Mouse (Mus musculus): ENCODE measurements at regions not wholly inside any gene's neighbourhood (a gene's known extent, or its start where the extent isn't known, plus 50 kb on each side); places are given as distances from the start of the nearest gene placed in this dataset.

GRCm38 (mm10) chr15:67301024-67301423 is 800.3 kb upstream of the Lrrc6 start:
- no peak for DNase-seq (ENCODE audit: low spot score)

- DNase-seq (ENCODE audit: low spot score) = no peak
Observed at GRCm38 (mm10) chr15:67294797-67295196, 794.1 kb upstream of the Lrrc6 start.

DNA sequence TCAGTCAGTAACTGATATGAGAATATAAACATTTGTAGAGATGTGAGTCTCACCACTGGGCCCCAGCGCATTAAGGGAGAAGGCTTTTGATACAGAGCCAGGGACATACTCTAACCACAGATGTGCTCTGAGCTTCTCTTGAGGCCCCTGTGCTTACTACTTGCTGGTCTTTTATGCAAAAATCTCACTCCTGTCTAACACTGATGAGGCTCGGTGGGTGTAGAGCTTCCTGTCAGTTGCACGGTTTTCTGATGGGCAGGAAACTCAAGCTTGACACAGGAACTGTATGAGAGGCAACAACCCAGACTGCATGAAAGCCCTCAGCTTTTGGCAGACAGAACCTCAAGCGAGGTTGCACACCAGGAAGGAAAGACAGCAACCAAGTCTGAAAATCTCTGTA is 789.0 kb upstream of the Lrrc6 start:
- no peak for DNase-seq (ENCODE audit: low spot score)

GRCm38 (mm10) chr15:67284941-67285340 is 784.2 kb upstream of the Lrrc6 start:
- DNase-seq (ENCODE audit: low spot score) = no peak

DNA sequence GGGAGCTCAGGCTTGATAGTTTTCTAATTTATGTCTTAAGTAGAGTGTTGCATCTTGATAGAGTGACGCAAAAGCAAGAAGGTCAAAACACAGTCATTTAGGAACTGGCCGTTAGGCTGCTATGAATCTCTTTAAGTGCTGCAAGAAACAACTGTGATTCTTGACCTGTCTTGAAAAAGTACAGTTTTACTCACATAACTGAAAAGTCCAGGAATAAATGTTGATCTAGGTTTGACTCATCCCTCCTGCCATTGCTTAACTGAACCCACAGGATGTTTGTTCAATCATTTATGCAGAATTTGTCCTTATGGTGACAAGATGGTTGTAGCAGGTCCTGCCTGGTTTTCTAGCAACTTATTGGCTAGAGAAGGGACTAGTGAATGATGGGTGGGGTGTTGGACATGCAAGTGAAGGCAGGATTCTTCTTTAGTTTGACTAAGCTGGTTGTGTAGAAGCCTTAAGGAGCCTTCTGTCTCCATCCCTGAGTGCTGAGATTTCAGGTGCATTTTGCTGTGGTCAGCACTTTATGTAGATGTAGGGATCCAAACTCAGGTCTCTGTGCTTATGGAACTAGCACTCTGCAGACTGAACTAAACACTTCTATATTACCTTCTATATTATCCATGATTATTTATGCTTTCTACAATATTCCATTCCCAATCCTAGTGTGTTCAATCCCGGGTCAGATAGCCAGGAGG is 782.7 kb upstream of the Lrrc6 start:
- no peak for DNase-seq (ENCODE audit: low spot score)

- DNase-seq (ENCODE audit: low spot score) = no peak
Observed at GRCm38 (mm10) chr15:67278869-67279268, 778.2 kb upstream of the Lrrc6 start.

DNA sequence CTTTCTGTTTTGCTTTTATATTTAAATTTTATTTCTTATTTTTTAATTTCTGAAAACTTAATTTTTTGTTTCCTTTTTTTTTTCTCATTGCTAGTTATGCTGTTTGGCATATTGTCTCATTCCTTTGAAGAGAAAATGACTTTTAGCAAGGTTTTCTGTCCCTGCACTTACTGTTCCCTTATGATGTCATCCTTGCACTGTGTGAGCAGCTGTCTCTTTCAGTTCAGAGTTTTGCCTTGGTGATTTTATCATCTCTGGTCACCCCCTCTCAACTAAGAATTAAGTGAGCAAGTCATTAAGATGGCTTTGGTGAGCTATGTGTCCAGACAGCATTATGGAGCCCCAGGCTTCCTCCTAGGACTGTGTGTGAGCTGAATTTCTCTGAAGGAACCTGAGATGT is 774.3 kb upstream of the Lrrc6 start:
- DNase-seq (ENCODE audit: low spot score) = no peak

DNA sequence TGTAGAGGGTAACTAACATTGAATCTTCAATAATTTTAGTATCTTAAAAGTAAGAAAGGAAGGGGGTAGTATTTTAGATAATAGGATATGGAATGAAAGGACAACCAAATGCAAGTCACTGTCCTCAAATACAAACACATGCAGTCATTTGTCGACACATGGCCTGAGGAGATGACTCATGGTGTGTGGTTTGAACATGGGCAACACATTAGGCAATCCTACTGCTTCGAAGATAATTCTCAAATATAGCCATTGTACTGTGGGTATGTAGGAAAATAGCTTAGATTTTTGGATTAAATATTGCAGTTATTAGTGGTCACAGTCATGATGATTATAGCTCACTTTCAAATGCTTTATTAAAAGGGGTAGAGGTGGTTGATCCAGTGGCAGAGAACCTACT is 771.7 kb upstream of the Lrrc6 start:
- DNase-seq (ENCODE audit: low spot score) = no peak

DNA sequence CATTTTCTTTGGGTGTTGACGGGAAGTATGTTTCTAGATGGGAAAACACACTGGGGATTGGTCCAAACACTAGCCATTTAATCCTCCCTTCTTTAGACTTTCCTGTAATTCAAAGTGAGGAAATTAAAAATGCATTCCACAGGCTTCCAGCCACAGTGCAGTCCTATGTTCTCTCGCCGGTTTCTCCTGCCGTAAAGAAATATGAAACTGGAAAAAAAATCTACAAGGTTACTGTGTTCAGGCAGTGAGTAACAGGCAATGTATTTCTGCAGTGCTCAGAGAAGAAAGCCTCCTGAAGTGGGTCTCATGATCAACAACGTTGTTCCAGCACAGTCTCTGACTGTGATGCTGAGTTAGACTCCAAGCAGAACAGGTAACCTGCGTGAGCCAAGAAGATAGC is 763.0 kb upstream of the Lrrc6 start:
- DNase-seq (ENCODE audit: low spot score) = no peak

- DNase-seq (ENCODE audit: low spot score) = no peak
Observed at GRCm38 (mm10) chr15:67263313-67263712, 762.6 kb upstream of the Lrrc6 start.

DNA sequence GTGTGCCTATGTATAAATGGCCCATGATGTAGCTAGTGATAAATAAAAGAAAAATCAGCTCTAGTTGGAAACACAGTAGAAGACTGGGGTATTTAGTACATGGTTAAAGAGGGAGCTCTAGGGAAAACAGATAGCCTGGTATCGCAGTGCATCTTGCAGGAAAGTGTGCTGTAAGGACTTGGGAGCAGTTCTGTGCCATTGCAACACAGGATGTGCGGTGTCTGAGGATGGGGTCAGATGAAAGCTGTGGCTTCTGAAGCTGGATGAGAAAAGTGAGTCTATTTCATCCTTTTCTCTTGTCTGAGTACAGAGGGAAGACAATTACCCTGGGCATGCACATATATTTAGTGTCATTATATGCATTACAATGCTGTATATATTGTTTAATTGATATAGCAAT is 761.6 kb upstream of the Lrrc6 start:
- no peak for DNase-seq (ENCODE audit: low spot score)

DNA sequence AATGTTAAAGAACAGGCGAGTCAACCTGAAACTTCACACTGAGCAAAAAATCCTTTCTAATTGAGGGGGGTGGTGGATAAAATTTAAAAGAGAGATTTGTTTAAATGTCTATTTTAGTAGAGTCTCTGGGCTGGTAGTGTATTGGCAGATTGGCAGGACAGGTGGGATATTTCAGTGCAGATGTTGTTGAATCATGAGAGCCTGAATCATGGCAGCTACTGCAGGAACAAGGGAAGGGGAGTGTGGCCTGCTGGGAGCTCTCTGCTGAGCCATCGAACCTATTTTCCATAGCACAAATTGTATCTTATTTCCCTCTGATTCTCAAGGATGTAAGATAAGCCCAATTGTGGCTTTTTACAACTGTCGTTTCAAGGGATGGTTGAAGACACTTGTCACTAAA is 760.0 kb upstream of the Lrrc6 start:
- DNase-seq (ENCODE audit: low spot score) = no peak

GRCm38 (mm10) chr15:67249147-67249546 is 748.4 kb upstream of the Lrrc6 start:
- DNase-seq (ENCODE audit: low spot score) = peak; percentile 23

GRCm38 (mm10) chr15:67248471-67248870 is 747.8 kb upstream of the Lrrc6 start:
- DNase-seq (ENCODE audit: low spot score) = no peak

DNA sequence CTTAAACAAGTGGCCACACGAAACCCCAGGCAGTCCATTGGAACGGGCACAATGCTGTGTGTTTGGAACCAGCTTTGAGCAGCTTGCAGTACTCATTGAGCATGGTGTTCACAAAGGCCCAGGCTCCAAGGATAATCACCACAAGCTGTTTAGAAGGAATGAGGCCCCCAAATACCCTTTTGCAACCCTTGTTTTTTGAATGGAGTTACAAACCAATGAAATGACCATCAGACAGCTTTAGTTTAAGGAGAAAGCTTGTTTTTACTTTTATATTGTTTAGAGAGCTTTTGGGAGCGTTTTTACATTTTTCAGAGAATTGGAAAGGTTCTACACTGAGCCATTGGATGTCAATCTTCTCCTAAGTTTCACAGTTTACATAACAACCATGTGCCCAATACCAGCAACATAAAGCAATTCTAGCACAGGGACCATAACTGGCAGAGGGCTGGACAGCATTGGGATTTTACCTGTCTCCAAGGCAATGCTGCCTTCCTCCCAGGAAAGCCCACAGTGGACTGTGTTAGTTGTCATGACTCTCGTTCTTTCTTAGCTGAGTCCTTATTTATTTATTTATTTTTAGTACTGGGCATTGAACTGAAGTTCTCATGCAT is 745.1 kb upstream of the Lrrc6 start:
- no peak for DNase-seq (ENCODE audit: low spot score)

- DNase-seq (ENCODE audit: low spot score) = no peak
Observed at GRCm38 (mm10) chr15:67244908-67245657, 744.4 kb upstream of the Lrrc6 start.

- DNase-seq (ENCODE audit: low spot score) = no peak
Observed at GRCm38 (mm10) chr15:67235107-67235785, 734.5 kb upstream of the Lrrc6 start.

GRCm38 (mm10) chr15:67229359-67229758 is 728.6 kb upstream of the Lrrc6 start:
- no peak for DNase-seq (ENCODE audit: low spot score)

DNA sequence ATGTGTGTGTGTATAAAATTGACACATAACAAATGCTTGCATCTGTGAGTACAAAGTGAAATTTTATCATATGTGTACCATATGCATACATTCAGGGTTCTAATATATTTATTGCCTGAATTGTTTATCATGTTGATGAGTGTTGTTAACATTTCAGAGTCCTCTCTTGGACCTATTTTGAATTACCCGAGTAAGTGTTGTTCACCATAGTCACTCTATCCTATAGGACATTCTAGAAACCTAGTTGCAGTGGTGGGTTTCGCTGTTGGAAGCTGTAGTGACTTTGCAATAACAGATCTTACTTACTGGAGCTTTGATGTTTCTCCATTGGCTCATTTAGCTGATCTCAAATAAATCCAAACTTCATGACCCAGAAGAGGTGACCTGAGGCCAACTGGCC is 727.9 kb upstream of the Lrrc6 start:
- no peak for DNase-seq (ENCODE audit: low spot score)

- peak; percentile 12 for DNase-seq (ENCODE audit: low spot score)
Observed at GRCm38 (mm10) chr15:67227456-67228164, 726.9 kb upstream of the Lrrc6 start.

DNA sequence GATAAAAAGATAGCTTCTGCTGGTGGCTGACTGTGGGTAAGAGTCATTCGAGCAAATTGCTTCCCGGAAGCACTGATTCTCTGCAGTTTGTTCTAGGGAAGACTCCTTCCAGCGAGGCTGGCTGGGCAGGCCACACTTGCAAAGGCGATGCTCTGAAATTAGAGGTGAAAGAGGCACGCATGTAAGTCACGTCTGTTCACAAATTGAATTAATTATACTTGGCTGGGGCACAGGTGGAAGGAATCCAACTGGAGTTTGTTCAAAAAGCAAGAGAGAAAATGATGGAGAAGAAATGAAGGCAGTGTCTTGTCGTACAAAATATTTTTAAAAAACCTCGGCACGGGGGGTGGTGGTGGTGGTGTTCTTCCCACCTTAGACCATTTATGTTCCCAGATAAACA is 726.2 kb upstream of the Lrrc6 start:
- DNase-seq (ENCODE audit: low spot score) = no peak

Data from embryo, embryonic 10 days (tissue).